Mouse (Mus musculus) 3134 (cell line): ENCODE measurements at regions not wholly inside any gene's neighbourhood (a gene's known extent, or its start where the extent isn't known, plus 50 kb on each side); places are given as distances from the start of the nearest gene placed in this dataset.

Experiments used
- DNase-seq: peaks from one replicate; pipeline ENCODE4 v3.0.0-alpha.2; 2011; ENCODE audit warnings: low spot score; ENCODE audit not compliant: insufficient read length; ENCODE audit errors: extremely low read depth

GRCm38 (mm10) chr15:49043035-49043434, 4841.7 kb upstream of the Gm7489 start:
- no peak for DNase-seq

- no peak for DNase-seq
Observed at GRCm38 (mm10) chr15:49065069-49065468, 4819.6 kb upstream of the Gm7489 start.

GRCm38 (mm10) chr15:49065875-49066274, 4818.8 kb upstream of the Gm7489 start:
- DNase-seq, result peak; percentile 21

- DNase-seq, result no peak
Observed at GRCm38 (mm10) chr15:49066367-49066766, 4818.3 kb upstream of the Gm7489 start.
